Mouse (Mus musculus): ENCODE results near the gene Cntnap1.

The Cntnap1 gene

GRCm38 (mm10) chr11:101170811-101171610 is 688 bp downstream of the Cntnap1 start, which contains the start of gene Plekhh3:
Plekhh3 (minus strand) TSS chr11:101171351.
- DNase-seq, result peak; percentile 84

GRCm38 (mm10) chr11:101171721-101172433 is 1.6 kb downstream of the Cntnap1 start:
- DNase-seq, result peak; percentile 40

GRCm38 (mm10) chr11:101172434-101172815 is 2.1 kb downstream of the Cntnap1 start:
- DNase-seq, result no peak

- DNase-seq, result no peak
Observed at GRCm38 (mm10) chr11:101173112-101173511, 2.8 kb downstream of the Cntnap1 start.

- DNase-seq, result peak; percentile 80
Observed at GRCm38 (mm10) chr11:101173631-101174388, 3.5 kb downstream of the Cntnap1 start.

GRCm38 (mm10) chr11:101174389-101174745 is 4.0 kb downstream of the Cntnap1 start:
- no peak for DNase-seq

GRCm38 (mm10) chr11:101174851-101175628 is 4.7 kb downstream of the Cntnap1 start, which contains the start of gene Ccr10:
Ccr10 (minus strand) TSS chr11:101175443.
- DNase-seq, result no peak

GRCm38 (mm10) chr11:101175636-101176116 is 5.4 kb downstream of the Cntnap1 start:
- no peak for DNase-seq

- DNase-seq, result no peak
Observed at GRCm38 (mm10) chr11:101176117-101176691, 5.9 kb downstream of the Cntnap1 start.

- peak; percentile 81 for DNase-seq
Observed at GRCm38 (mm10) chr11:101176933-101177773, 6.8 kb downstream of the Cntnap1 start.

GRCm38 (mm10) chr11:101178061-101179058 is 8.0 kb downstream of the Cntnap1 start:
- DNase-seq, result no peak

- no peak for DNase-seq
Observed at GRCm38 (mm10) chr11:101179306-101179705, 9.0 kb downstream of the Cntnap1 start.

GRCm38 (mm10) chr11:101180261-101180660 is 9.9 kb downstream of the Cntnap1 start:
- no peak for DNase-seq

- DNase-seq, result peak; percentile 47
Observed at GRCm38 (mm10) chr11:101180846-101181740, 10.8 kb downstream of the Cntnap1 start.

GRCm38 (mm10) chr11:101181961-101182360 is 11.6 kb downstream of the Cntnap1 start:
- no peak for DNase-seq

- no peak for DNase-seq
Observed at GRCm38 (mm10) chr11:101182771-101183517, 12.6 kb downstream of the Cntnap1 start.

- no peak for DNase-seq
Observed at GRCm38 (mm10) chr11:101184984-101185383, 14.7 kb downstream of the Cntnap1 start.

- DNase-seq, result no peak
Observed at GRCm38 (mm10) chr11:101185441-101185840, 15.1 kb downstream of the Cntnap1 start.

Measured in thymus, postnatal 25 days (tissue).